Mouse (Mus musculus) forebrain, embryonic 11.5 days (tissue): ENCODE measurements around the gene Olfr332. TPM values are rescaled to one million over a fixed set of nuclear protein-coding genes. Genes with fewer than 3 reads are reported as not detected.

Experiments
- ATAC-seq: fragments of 200-750 bp; cut with Nextera tagmentation; replicated peaks from 2 replicates; pipeline ENCODE4 v1.8.0; 2017; ENCODE audit warnings: moderate TSS enrichment; ENCODE audit not compliant: low FRiP score
- DNase-seq: peaks from one replicate; pipeline ENCODE4 v3.0.0-alpha.2; 2017; ENCODE audit warnings: low spot score
- H3K27ac ChIP-seq: fragments of 300-500 bp; sonication (generic); 2 replicates; pipeline ENCODE4 v1.5.1; 2014; ENCODE audit warnings: low read depth, low read length
- H3K27me3 ChIP-seq: fragments of 300-500 bp; sonication (generic); 2 replicates; pipeline ENCODE4 v1.6.1; 2014; ENCODE audit warnings: mild to moderate bottlenecking, low read length, mixed read lengths; ENCODE audit not compliant: control insufficient read depth, insufficient read depth
- H3K36me3 ChIP-seq: fragments of 300-500 bp; sonication (generic); 2 replicates; pipeline ENCODE4 v1.6.1; 2014; ENCODE audit warnings: mild to moderate bottlenecking, low read length, moderate library complexity, mixed read lengths; ENCODE audit not compliant: control insufficient read depth, insufficient read depth
- H3K4me1 ChIP-seq: fragments of 300-500 bp; sonication (generic); replicated peaks from 2 replicates; pipeline ENCODE4 v1.6.1; 2014; ENCODE audit warnings: low read length, mixed read lengths; ENCODE audit not compliant: control insufficient read depth, insufficient read depth
- H3K4me2 ChIP-seq: fragments of 300-500 bp; sonication (generic); 2 replicates; pipeline ENCODE4 v1.6.1; 2014; ENCODE audit warnings: low read depth, mild to moderate bottlenecking, low read length, moderate library complexity, mixed read lengths; ENCODE audit not compliant: severe bottlenecking
- H3K4me3 ChIP-seq: fragments of 300-500 bp; sonication (generic); 2 replicates; pipeline ENCODE4 v1.5.1; 2014; ENCODE audit warnings: low read depth, low read length
- H3K9ac ChIP-seq: fragments of 300-500 bp; sonication (generic); 2 replicates; pipeline ENCODE4 v1.6.1; 2014; ENCODE audit warnings: low read length
- H3K9me3 ChIP-seq: fragments of 300-500 bp; sonication (generic); 2 replicates; pipeline ENCODE4 v1.6.1; 2016; ENCODE audit warnings: low read length, mixed read lengths; ENCODE audit not compliant: control insufficient read depth
- WGBS: fragments of 180-500 bp; shearing (Covaris S2); extraction: QIAGEN DNeasy Blood & Tissue Kit; methylation state at CpG from one replicate; pipeline ENCODE4 v1.1.7; 2014; 5-methylcytosine and 5-hydroxymethylcytosine counted together
- polyA plus RNA-seq: library from polyadenylated mRNA; unstranded; fragments of >200 nt; fragmentation: Nextera tagmentation; extraction: Ambion mirVana; gene quantifications from 2 replicates; pipeline ENCODE4 v1.2.1, GENCODE M21; 2014

The Olfr332 gene
- polyA plus RNA-seq, 1 experiment from 2014 or later, result not detected

GRCm38 (mm10) chr11:58453592-58453991, 38.8 kb downstream of the Olfr332 start:
- DNase-seq (no peak), ATAC-seq (no peak)
- 79% methylated on average over 4 of the region's 4 CpGs for WGBS
- no peaks in the 10 kb centered on the region for H3K4me1 ChIP-seq
- no peaks in the 10 kb centered on the region for H3K36me3 ChIP-seq
- H3K9ac ChIP-seq, result no peak overlapping the region
- H3K27ac ChIP-seq, result no peak overlapping the region
- no peaks in the 10 kb centered on the region for H3K9me3 ChIP-seq
- H3K4me3 ChIP-seq, result no peak overlapping the region
- no peaks in the 10 kb centered on the region for H3K27me3 ChIP-seq
- H3K4me2 ChIP-seq, result no peak overlapping the region

- H3K36me3 ChIP-seq, result no peaks in the 10 kb centered on the region
- H3K9ac ChIP-seq, result no peak within 1 kb of the TSS
- no peaks in the 10 kb centered on the region for H3K9me3 ChIP-seq
- no peak within 1 kb of the TSS for H3K4me3 ChIP-seq
- no peak within 1 kb of the TSS for H3K27ac ChIP-seq
- ATAC-seq (no peak), DNase-seq (no peak)
- no peaks in the 10 kb centered on the region for H3K27me3 ChIP-seq
- H3K4me1 ChIP-seq, result no peaks in the 10 kb centered on the region
- 98% methylated on average over 9 of the region's 9 CpGs for WGBS
- H3K4me2 ChIP-seq, result no peak within 1 kb of the TSS
Measured at GRCm38 (mm10) chr11:58452759-58453158, 39.6 kb downstream of the Olfr332 start, which contains the start of gene Lypd9. TSS of gene Lypd9 (minus strand) at chr11:58452923.

Other genes starting within 250 kb of the Olfr332 start
- gene 4930438A08Rik, start 217.8 kb downstream of the Olfr332 start, polyA plus RNA-seq, result 0.08 TPM in 1 of 2 replicates, not detected in the other
- gene Zfp692, start 185.5 kb downstream of the Olfr332 start, polyA plus RNA-seq, result 17.4 and 20.0 TPM in 2 replicates
- 30.6 and 33.2 TPM in 2 replicates for gene Zfp672, start 162.2 kb downstream of the Olfr332 start, polyA plus RNA-seq
- gene Sh3bp5l, start 161.8 kb downstream of the Olfr332 start, polyA plus RNA-seq, result 36.7 and 41.0 TPM in 2 replicates
- gene Lypd8, start 113.5 kb downstream of the Olfr332 start, polyA plus RNA-seq, result not detected in 2 replicates
- gene 1810065E05Rik, start 71.4 kb downstream of the Olfr332 start, polyA plus RNA-seq, result not detected in 2 replicates
- not detected in 2 replicates for gene Gm12253, start 60.0 kb downstream of the Olfr332 start, polyA plus RNA-seq
- gene Lypd9, start 39.6 kb downstream of the Olfr332 start, polyA plus RNA-seq, result not detected in 2 replicates
- gene Olfr30, start 30.3 kb downstream of the Olfr332 start, polyA plus RNA-seq, result not detected in 2 replicates
- gene Olfr331, start 10.0 kb upstream of the Olfr332 start, polyA plus RNA-seq, result not detected in 2 replicates
- not detected in 2 replicates for gene Olfr330, start 42.3 kb upstream of the Olfr332 start, polyA plus RNA-seq
- gene Olfr329-ps, start 53.9 kb upstream of the Olfr332 start, polyA plus RNA-seq, result not detected in 2 replicates
- 0.07 and 0.12 TPM in 2 replicates for gene Olfr328, start 63.1 kb upstream of the Olfr332 start, polyA plus RNA-seq
- gene Olfr224, start 78.0 kb upstream of the Olfr332 start, polyA plus RNA-seq, result not detected in 2 replicates
- not detected in 2 replicates for gene Olfr325, start 85.2 kb upstream of the Olfr332 start, polyA plus RNA-seq
- gene Olfr324, start 102.6 kb upstream of the Olfr332 start, polyA plus RNA-seq, result not detected in 2 replicates
- gene 2210407C18Rik, start 123.5 kb upstream of the Olfr332 start, polyA plus RNA-seq, result not detected in 2 replicates
- not detected in 2 replicates for gene Olfr323, start 137.9 kb upstream of the Olfr332 start, polyA plus RNA-seq
- 0.55 and 0.60 TPM in 2 replicates for gene Trim58, start 147.9 kb upstream of the Olfr332 start, polyA plus RNA-seq
- gene Olfr322, start 166.2 kb upstream of the Olfr332 start, polyA plus RNA-seq, result not detected in 2 replicates
- not detected in 2 replicates for gene Olfr320, start 188.5 kb upstream of the Olfr332 start, polyA plus RNA-seq
- not detected in 2 replicates for gene Olfr319, start 206.6 kb upstream of the Olfr332 start, polyA plus RNA-seq
- gene Olfr318, start 231.5 kb upstream of the Olfr332 start, polyA plus RNA-seq, result not detected in 2 replicates
- not detected in 2 replicates for gene Olfr317, start 246.7 kb upstream of the Olfr332 start, polyA plus RNA-seq